Mouse (Mus musculus) layer of hippocampus, adult 2 months (tissue): Measurements from ENCODE around the gene Ppp1ca. TPM values are rescaled to one million over a fixed set of nuclear protein-coding genes. Genes with fewer than 3 reads are reported as not detected.
A peak's percentile ranks its signal among the peaks of the same experiment; 100 is the strongest.

Experiments used
- DNase-seq, 2 experiments: peaks; one replicate each; pipeline ENCODE4 v3.0.0; 2022; ENCODE audit warnings: low spot score in 2 of 2
- H3K27ac ChIP-seq: fragments of 200-600 bp; 2 replicates; pipeline ENCODE4 v1.8.1; 2022
- H3K4me3 ChIP-seq: fragments of 200-600 bp; 2 replicates; pipeline ENCODE4 v1.8.1; 2022; ENCODE audit warnings: mild to moderate bottlenecking
- CTCF ChIP-seq: fragments of 200-600 bp; conservative IDR thresholded peaks from 2 replicates; pipeline ENCODE4 v1.8.1; 2022; ENCODE audit warnings: antibody characterized with exemption, mild to moderate bottlenecking, moderate library complexity
- total RNA-seq, 2 experiments: library from RNA; stranded (reverse); gene quantifications; 2 replicates each; pipeline ENCODE4 v1.2.3; 2021

Gene Ppp1ca
- total RNA-seq, 2 experiments from 2014 or later = 263 to 276 TPM

- TF ChIP-seq CTCF = no peak
- Histone ChIP-seq H3K27ac (no peak overlapping the region), H3K4me3 (peak overlapping the region; percentile 90; the same call in 1 of the 2 replicates)
- DNase-seq = no peak
These were observed 42.0 kb upstream of the Ppp1ca start for GRCm38 (mm10) chr19:4149764-4150461.

- no peak overlapping the region for H3K4me3 ChIP-seq
- no peak overlapping the region for H3K27ac ChIP-seq
- no peak for TF ChIP-seq CTCF
- no peak for DNase-seq
These were observed 41.0 kb upstream of the Ppp1ca start for GRCm38 (mm10) chr19:4150567-4151487.

GRCm38 (mm10) chr19:4151488-4151860 lies 40.4 kb upstream of the Ppp1ca start:
- TF ChIP-seq CTCF = no peak
- H3K27ac ChIP-seq = no peak overlapping the region
- no peak for DNase-seq
- H3K4me3 ChIP-seq = no peak overlapping the region

DNA sequence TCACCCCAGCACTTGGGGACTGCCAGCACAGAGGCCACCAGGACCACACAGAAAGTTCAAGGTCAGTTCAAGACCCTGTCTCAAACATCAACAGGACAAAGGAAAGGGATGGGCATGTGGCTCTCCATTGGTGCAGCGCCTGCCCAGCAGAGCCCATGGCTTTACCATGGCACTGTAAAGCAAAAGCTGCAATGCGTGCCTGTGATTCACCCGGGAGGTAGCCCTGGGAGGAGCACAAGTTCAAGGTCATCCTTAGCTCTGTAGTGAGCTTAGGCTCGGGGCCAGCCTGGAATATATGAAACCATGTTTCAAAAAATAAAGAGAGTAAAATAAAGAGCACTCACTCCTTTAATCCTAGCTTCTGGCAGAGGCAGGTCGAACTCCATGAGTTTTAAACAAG lies 40.0 kb upstream of the Ppp1ca start:
- Histone ChIP-seq H3K27ac (no peak overlapping the region), H3K4me3 (no peak overlapping the region)
- no peak for TF ChIP-seq CTCF
- no peak for DNase-seq

- TF ChIP-seq CTCF = no peak
- Histone ChIP-seq H3K27ac (peak overlapping the region; percentile 48; the same call in 1 of the 2 replicates), H3K4me3 (no peak overlapping the region)
- DNase-seq = no peak
These were observed 39.2 kb upstream of the Ppp1ca start for GRCm38 (mm10) chr19:4152445-4153231.

DNA sequence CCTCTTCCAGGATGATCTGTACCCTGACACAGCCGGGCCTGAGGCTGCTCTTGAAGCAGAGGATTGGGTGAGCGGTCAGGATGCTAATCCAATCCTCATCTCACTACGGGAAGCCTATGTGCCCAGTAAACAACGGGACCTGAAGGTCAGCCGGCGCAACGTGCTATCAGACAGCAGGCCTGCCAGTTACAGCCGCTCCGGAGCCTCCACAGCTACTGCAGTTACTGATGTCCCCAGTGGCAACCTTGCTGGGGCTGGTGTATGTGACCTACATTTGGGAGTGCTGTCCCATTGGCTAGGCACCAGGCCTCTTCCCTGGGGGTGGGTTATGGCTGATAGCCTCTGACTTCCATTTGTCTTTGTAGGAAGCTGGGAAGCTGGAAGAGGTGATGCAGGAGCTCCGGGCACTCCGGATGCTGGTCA lies 38.6 kb upstream of the Ppp1ca start, which contains the start of gene Ptprcap:
Ptprcap (plus strand) TSS at position 373 of the 423 bp plus-strand sequence.
- no peak for DNase-seq
- no peak for TF ChIP-seq CTCF
- no peak within 1 kb of the TSS for H3K4me3 ChIP-seq
- H3K27ac ChIP-seq = peak within 1 kb of the TSS; percentile 48

DNA sequence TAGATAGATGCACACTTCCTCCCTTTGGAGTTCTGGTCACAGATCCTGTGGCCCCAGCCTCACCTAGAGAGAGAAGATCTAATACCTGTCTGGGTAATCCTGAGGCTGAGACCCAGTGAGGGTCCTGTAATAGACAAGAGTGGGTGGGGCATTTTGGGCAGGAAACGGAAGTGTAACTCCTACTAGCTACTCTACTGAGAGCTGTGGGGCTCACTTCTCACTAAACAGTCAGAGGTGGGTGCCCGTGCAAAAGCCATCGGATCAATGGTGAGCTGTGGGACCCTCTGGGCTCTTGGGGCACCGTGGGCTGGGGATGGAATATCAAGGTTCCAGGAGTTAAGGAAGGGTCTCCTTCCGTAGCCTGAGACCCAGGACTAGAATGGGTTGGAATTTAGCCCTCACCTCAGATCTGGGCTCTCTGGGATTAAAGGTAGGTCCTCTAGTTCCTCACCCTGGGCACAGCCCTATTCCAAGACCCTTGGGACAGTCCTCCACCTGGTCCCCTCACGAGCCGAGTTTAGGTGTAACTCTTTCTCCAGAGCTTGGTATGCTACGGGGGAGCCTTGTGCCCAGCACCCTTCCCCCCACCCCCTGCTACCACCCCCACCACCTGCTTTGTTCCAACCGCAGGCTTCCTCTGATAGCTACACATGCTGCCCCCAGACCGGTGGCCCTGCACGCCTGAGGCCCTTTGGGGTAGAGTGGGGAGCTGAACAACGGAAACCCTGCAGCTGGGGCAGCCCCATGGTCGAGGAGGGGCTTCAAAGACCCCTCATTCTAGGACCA lies 37.2 kb upstream of the Ppp1ca start:
- DNase-seq = no peak
- no peak overlapping the region for H3K4me3 ChIP-seq
- TF ChIP-seq CTCF = no peak
- peak overlapping the region; percentile 32 for H3K27ac ChIP-seq

DNA sequence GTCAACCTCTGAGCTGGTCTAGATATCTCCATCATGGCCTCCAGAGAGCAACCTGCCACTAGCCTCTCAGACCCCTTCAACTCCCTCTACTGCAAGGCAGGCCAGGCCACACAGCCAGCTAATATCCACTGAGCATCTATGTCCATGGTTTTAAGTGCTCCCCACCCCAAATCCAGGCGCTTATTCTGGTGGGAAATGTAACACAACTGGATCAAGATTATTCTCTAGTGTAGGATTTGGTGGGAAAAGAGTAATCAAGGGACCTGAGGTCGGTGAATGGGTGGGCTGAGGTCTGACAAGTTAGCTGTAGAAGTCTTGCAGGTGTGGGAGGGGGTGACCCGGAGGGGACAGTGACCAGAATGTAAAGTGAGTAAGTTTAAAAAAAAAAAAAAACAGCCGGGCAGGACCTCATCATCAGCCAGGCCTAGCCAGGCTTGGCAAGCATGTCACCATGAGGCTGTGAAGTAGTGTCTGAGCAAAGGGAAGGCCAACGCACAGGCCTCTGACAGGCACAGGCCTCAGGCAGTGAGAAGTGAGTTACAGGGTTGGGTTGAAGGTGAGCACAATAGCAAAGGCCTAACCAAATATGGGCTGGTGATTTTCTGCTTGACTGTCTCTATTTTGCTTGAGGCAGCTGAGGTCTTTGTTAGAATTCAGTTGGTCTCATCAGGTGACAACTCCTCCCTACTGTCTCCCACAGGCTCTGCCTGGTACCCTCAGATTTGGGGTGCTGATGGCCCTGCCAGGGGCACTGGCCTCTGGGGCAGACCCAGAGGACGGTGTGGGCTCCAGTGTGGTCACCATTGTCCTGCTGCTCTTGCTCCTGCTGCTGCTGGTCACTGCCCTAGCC lies 36.4 kb upstream of the Ppp1ca start:
- DNase-seq = no peak
- TF ChIP-seq CTCF = no peak
- H3K27ac ChIP-seq = peak overlapping the region; percentile 32

DNA sequence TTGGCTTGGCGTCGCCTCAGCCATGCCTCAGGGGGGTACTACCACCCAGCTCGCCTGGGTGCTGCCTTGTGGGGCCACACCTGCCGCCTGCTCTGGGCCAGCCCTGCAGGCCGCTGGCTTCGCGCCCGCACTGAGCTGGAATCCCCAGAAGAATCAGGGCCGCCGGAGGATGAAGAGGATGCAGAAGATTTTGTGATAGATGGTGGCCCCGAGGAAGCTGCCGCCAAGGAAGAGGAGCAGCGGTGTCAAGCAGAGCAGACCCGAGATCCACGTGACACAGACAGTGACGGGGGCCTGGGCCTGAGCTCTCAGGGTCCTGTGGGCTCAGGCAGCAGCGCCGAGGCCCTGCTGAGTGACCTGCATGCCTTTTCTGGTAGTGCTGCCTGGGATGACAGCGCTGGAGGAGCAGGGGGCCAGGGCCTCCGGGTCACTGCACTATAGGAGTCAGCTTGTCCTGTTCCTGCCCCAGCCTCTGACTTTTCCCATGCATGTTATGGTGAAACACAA lies 35.7 kb upstream of the Ppp1ca start:
- H3K27ac ChIP-seq = peak overlapping the region; percentile 23; the same call in 1 of the 2 replicates
- H3K4me3 ChIP-seq = no peak overlapping the region
- no peak for DNase-seq
- no peak for TF ChIP-seq CTCF

More for the DNA sequence above, 36.4 kb upstream of the Ppp1ca start:
- no peak overlapping the region for H3K4me3 ChIP-seq

GRCm38 (mm10) chr19:4156771-4157170 lies 35.1 kb upstream of the Ppp1ca start:
- no peak for DNase-seq
- Histone ChIP-seq H3K4me3 (no peak overlapping the region), H3K27ac (no peak overlapping the region)
- no peak for TF ChIP-seq CTCF

- Histone ChIP-seq H3K4me3 (no peak overlapping the region), H3K27ac (no peak overlapping the region)
- no peak for TF ChIP-seq CTCF
- no peak for DNase-seq
These were observed 32.8 kb upstream of the Ppp1ca start for GRCm38 (mm10) chr19:4159049-4159448.
